Mouse (Mus musculus) thymus, postnatal 14 days (tissue): ENCODE measurements around the gene Agbl4.

ENCODE experiments used
- DNase-seq: peaks from one replicate; pipeline ENCODE4 v3.0.0; 2021

Gene Agbl4

GRCm38 (mm10) chr4:111594655-111595295 lies 1197.3 kb downstream of the Agbl4 start:
- DNase-seq = no peak

DNA sequence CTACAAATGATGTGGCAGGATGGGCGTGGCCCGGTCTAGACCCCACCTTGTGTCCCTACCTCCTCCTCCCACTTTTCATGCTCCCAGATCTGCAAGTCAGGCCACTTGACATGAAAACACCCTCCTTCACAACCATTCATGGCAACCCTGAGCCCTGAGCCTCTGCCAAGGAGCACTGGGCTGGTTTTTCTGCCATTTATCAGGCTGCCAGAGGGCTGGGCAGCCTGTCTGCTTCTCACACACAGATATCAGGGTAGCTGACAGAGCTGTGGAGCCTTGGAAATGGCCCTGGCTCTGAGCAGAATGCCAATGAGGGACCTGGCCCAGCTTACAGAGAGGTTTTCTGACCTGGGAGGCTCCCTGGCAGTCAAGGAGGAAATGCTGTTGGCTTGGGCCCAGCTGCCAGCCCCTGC lies 1199.8 kb downstream of the Agbl4 start:
- DNase-seq = no peak

DNA sequence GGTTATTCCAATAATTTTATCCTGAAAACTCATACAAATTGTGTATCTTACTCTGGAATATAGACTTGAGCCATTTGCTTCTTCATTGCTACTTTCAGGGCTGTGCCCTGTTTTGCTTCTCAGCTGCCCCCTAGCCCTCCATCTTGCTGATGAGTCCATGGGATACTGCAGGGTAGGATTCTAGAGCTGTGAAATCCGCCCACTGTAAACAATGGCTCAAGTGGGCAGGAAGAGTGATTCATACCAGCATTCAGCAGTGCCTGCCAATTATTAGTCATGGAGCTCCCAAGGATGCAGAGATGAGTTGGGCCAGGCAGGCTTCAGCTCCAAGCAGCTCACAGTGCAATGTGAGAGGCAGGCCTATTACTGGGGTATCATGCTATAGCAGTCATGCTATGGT lies 1200.5 kb downstream of the Agbl4 start:
- no peak for DNase-seq

DNA sequence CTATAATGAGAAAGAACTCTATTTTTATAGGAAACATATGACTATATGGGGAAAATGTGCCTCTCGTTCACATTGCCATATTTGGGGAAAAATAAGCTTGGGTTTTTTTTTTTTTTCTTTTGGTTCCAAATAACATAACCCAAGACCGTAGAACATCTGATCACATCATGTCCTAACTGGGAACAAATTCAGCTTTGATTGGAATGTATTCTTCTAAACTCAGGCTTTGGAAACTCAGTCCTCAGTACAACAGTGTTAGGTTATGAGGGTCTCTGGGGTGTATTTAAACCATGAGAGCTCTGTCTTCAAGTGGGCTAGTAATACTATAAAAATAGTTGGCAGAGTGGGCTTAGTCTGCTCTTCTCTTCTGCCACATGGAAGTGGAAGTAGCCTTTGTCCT lies 1205.7 kb downstream of the Agbl4 start:
- no peak for DNase-seq

DNA sequence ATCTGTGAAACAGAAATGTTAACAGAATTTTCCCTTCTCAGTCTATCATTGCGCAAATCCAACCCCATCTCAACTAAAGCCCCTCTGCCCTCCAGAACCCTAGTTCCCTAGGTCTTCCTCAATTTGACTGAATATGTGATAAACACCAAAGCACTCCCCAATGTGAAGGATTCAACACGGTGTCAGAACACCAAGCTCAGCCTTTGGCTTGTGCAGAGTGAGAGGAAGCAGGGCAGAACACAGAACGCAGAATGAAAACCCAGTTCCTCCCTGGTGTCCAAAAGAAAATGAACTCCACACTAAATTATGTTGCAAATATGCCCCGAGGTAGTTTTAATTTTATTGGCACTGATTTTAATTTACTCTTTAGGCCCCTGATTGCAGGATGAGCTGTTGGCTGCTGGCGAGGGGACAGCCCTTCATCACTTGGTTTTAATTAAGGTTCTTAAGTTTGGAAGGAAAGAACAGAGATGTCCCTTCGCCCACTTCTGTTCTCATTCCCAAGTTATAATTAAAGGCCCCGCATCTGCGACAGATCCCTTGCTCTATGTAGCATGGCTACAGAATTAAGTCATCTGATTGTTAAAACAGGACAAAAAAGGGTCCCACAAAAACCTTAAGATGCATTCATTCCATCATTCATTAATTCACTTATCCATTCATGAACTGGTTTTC lies 1210.5 kb downstream of the Agbl4 start:
- DNase-seq = no peak

DNA sequence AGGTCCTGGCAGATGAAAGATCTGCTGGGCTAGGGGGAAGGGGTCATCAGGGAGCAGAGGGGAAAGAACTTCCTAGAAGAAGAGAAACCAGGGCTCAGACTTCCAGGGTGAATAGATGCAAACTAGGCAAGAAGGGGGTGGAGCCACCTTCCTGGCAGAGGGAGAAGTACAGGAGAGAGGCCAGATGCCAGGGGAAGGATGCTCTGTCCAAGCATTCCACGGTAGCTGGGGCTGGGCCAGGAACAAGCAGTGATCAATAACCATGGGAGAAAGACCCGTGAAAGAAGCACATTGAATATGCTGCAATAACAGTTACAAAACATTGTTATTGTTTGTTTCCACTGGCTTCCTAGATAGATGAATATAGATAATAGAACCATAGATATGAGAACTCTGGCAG lies 1224.4 kb downstream of the Agbl4 start:
- no peak for DNase-seq

DNA sequence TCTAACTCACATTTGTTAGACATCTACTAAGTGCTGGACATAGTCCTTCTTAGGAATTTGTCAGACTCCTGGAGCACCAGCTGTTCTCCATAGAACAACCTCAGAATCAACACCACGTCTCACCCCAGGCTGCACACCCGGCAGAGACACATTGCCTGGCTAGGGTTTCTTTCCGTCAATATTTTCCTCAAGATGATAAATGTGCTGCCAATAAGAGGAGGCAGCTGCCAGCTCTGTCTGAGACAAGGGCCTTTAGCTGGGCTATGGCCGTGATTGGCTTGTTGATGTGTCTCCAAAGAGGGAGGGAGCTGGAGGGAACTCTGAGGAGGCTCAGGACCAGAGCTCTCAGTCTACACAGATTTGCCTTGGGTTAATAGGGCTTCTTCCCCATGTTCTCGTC lies 1227.5 kb downstream of the Agbl4 start:
- no peak for DNase-seq

DNA sequence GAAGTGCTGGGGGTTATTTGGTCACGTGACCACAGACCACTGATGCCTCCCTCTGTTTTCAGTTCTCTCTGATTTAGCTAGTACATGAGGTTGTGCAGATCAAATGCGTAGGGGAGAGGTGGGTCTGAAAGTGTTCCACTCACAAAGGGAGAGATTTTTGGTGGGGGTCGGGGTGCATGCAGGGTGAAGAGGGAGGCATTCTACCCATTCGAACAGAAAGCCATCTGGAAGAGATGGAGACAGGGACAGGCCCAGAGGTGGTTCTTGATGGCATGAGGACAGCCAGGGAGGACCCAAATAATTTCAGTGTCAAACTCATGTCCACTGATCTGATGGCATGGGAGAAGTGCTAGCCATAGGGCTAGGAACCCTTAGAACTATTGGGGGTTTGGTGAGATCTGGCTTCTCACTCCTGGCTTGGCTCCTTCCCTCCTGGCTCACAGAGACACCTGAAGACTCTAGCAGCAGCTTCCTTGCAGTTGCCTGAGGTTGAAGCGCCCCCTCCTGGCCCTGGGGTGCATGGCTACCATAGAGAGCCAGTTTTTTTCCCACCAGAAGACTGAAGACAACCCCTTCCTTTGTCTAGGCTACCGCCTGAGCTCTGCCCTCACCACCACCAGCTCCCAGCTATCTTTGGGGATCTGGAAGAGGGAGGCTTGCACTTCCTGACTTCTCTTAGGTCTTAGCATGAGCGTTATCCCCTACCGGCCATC lies 1228.8 kb downstream of the Agbl4 start:
- peak; percentile 55 for DNase-seq

- DNase-seq = no peak
Measured at GRCm38 (mm10) chr4:111632615-111633014, 1235.2 kb downstream of the Agbl4 start.

DNA sequence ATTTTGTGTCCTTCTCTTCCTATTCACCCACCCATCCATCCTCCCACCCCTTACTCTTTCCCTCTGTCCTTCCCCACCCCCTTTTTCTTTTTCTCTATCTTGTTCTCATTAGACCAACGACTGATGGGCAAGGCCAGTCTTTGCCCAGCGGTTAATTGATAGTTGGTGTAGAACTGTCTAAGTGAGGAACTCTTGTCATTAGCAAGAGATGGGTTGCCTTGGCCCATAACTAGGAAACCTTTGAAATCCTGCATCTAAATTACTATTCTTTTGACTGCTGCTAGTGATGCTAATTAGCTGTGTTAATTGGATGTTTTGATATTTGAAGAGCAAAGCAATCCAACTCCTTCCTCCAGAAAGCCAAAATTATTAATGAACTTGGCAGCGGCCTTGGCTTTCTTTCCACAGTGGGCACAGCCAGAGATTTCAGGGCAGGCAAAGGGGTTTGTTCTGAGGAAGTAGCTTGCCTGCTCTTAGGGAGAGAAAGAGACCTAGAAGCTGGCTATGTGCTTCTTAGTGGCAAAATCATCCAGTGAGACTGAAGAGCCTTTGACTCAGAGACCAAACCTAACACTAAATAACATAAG lies 1238.2 kb downstream of the Agbl4 start:
- no peak for DNase-seq

DNA sequence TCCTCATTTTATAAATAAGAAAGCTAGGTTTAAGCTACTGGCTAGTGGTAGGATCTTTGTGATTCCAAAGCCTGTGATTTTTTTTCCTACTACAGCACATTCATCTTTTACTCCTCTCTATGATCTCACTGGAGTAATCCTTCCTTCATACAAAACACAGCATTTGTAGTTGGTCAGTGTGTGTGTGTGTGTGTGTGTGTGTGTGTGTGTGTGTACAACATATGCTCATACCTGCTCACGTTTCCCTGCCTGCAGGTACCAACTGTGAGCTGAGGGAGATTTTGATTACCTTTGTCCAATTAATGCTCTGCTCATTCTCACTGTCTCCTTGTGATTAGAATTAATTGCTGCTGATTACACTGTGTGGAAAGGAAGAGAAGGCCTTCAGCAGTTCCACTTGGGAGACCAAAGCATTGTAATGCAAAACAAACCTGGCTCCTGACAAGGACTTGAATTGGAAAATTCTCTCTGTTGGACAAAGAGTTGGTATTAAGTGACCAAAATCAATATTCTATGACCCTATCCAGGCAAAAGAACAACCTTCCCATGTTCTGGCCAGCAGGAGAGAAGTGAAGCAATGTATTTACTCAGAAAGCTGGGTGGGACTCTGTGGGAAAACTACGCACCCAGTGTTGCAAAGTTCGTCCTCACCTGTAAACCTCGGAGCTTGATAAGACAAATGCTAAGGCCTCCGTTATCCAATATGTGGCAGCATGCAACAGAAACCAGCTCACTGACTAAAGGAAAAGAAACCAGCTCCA lies 1241.7 kb downstream of the Agbl4 start:
- DNase-seq = no peak

DNA sequence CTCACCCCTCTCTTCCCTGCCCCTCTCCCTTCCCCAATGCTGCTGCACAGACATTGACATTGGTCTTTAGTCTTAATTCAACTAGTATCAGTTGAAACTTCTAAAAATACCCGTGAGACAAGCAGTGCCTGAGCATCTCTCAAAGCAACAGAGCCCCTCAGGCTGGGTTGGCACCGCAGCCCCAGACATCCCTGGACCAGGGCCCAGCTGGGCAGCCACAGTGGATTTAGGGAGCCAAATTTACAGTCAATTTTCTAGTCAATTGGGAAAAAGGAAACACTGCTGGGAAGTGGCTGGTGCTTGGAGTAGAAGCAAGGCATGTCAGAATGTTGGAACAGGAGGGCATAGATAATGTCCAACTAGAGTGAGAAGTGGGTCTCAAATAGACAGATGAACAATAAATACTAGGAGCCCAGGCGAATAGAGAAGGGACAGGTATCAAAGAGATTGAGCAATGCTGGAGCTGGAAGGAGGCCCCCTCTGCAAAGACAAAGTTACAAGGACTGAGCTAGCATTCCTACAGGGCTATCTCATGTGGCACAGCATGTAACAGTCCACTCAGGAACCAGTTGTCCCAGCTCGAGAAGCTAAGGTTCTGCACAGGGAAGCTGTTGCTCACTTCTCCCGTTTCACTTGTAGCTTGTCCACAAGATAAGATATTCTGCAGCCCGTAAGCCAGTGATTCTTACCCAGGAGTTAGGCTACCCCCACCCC lies 1247.8 kb downstream of the Agbl4 start:
- DNase-seq = no peak

DNA sequence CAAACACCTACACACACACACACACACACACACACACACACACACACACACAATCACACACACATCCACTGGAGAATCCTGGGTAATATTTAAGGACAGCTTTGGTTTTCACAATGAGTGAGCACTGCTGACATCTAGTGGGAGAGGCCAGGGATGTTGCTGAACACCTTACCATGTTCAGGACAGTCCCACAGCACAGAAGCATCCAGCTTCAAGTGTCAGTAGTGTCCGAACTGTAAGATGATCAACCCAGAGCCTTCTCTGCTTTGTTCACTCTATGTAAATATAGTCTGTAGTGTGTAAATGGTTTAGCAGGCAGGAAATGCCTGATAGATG lies 1248.3 kb downstream of the Agbl4 start:
- no peak for DNase-seq

DNA sequence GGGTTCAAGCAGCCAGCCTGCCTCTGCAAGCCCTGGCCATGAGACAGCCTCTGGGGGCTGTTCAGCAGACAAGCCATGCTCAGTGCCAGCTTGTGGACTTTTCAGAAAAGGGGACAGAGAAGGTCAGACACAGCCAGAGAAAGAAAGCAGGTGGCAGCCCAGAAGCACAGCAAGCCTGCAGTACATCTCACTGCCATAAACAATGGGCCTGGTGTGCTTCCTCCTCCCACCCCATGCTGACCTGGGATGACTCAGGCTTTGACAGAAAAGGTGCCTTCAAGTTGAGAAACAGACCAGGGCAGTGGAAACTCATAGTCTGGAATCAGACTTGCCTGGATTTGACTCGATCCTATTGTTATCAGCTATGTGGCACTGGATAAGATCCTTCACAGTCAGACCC lies 1256.0 kb downstream of the Agbl4 start:
- DNase-seq = no peak

DNA sequence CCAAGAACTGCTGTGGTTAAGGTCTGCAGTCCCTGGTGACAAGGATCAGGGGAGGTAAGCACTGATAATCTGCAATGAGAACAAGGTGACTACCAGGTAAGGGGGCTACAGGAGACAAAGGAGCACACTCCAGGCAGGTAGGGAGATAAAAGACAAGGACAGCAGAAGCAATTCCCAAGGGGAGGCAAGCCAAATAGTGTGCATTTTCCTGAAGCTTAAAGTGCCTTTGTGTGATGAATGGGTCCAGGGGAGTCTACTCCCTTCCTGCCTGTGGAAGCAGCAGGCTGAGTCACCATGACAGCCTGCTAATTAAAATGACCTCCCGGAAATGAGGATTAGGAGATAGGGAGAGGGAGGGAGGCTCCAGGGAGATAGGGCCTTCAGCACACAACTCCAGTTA lies 1266.3 kb downstream of the Agbl4 start:
- no peak for DNase-seq

- DNase-seq = no peak
Measured at GRCm38 (mm10) chr4:111664146-111664545, 1266.7 kb downstream of the Agbl4 start.

GRCm38 (mm10) chr4:111666713-111667112 lies 1269.3 kb downstream of the Agbl4 start:
- no peak for DNase-seq

- no peak for DNase-seq
Measured at GRCm38 (mm10) chr4:111669369-111669768, 1271.9 kb downstream of the Agbl4 start.

DNA sequence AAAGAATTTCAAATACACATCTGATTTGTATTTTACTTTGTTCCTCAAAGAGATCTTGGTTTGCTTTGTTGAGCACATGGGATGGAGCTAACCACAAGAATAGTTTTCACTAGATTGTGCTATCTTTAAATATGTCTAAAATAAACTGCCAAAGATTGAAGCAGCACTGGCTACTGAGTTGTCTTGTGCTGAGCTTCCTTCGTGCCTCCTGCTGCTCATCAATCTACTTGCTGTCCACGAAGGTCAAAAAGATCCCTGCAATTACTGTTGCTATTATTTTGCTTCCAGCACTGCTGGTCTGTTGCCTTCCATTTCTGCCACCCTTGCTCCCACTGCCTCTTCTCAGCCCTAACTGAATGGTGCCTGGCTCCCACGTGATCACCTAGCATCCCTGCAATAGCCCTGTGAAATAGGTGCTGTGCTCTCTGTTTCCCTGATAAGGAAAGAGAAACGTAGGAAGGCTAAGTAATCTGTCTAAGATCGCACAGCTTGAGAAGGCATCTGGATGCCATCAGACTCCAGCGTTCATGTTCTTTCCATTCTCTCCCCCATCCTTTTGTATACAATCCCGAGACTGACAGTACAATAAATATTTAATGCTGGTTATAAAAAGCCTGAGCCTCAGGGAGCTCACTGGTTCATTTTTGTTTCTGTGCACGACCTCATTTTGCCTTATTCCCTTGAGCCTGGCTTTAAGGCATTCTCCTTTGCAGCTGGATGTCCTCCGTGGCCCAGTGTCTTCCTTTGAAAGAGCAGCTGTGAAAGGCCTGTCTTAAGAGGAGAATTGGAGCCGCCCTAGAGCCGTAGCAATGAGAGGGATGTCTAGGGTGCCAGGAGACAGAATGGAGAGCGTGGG lies 1273.3 kb downstream of the Agbl4 start:
- DNase-seq = no peak

- DNase-seq = no peak
Measured at GRCm38 (mm10) chr4:111671440-111671839, 1274.0 kb downstream of the Agbl4 start.

DNA sequence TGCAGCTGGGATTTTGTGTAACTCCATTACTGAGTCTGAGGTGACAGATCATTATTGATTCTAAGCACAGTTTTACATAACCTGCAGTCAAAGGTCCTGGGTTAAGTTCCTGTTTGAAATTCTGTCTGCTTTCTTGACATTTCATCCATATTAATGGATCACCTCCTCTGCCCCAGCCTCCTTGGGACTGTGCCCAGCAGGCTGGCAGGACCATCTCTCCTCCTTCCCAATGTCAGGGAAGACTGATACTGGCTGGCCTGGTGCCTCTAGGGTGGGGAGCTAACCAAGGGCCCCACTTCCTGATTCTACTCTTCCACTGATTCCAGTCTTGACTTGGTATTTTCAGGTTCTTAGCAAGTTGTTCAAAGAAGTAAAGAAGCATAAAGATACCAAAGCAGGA lies 1276.4 kb downstream of the Agbl4 start:
- no peak for DNase-seq

GRCm38 (mm10) chr4:111681926-111682325 lies 1284.5 kb downstream of the Agbl4 start:
- no peak for DNase-seq
